Mouse (Mus musculus) bone marrow, adult 2 months (tissue): ENCODE data around the gene Gm49366.

Experiments used
- CTCF ChIP-seq: fragments of 200-500 bp; IDR thresholded peaks from 2 replicates; pipeline ENCODE4 v1.5.1; 2011; ENCODE audit warnings: low read length, control low read depth; ENCODE audit not compliant: control insufficient read depth, insufficient read depth
- POLR2A ChIP-seq: fragments of 200-500 bp; IDR thresholded peaks from 2 replicates; pipeline ENCODE4 v1.6.1; 2011; ENCODE audit warnings: low read depth, mild to moderate bottlenecking, control low read depth, low read length, borderline replicate concordance; ENCODE audit not compliant: control insufficient read depth

DNA sequence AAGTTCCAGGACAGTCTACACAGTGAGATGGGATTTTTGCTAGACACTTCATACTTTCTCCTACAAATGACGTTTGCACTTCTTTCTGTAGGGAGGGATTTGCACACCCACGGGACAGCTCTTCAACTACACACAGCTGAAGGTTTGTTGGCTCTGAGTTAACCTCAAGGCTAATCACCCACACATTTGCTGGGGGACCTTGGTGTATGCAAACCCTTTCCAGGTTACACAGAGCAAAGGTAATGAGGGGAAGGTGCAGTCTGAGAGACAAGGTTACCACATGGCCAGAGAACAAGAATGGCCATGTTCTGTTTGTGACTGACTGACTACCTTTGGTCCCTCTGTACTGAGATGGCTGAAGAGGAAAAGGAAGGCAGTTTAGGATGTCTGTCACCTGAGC is 45.1 kb downstream of the Gm49366 start:
- TF ChIP-seq CTCF (no peak), POLR2A (no peak)
